Mouse (Mus musculus) embryo, embryonic 11.5 days (tissue): ENCODE data around the gene Dnase1l1.

Experiments used
- DNase-seq: peaks from one replicate; pipeline ENCODE4 v3.0.0-alpha.2; 2012; ENCODE audit warnings: low read depth, low spot score

The Dnase1l1 gene

DNA sequence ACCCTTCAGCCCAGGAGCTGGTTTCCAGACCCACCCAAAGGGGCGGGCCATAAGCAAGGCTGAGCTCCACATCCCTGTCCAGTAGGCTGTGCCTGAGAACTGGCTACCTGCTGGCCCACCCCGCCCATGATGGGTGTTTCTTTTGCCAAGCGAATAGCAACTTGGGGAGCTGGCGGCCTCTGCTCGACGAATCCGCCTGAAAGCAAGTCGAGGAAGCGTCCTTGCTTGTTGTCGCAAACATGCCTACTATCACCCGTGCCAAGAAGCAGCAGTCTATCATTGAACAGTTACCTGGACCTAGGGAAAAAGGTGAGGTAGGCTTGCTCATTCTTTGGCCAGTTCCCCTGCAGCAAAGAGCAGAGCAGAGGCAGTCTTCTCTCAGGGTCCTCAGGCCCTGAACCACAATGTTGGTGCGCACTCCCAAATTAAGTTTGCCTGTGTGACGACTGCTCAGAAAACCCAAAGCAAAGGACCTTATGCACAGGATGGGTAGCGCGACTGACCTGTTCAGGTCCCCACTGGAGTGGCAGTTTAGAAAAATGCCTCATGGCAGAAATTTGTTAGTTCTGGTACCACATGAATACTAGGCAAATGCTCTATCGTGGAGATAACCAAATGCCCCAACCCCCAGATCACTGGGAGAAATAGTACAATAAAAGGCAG, at the start of gene Dnase1l1, which contains the start of gene Taz:
TSS of gene Dnase1l1 (minus strand) at position 606 of the 663 bp plus-strand sequence.
TSS of gene Taz (plus strand) at position 181 of the 663 bp plus-strand sequence.
- no peak for DNase-seq

DNA sequence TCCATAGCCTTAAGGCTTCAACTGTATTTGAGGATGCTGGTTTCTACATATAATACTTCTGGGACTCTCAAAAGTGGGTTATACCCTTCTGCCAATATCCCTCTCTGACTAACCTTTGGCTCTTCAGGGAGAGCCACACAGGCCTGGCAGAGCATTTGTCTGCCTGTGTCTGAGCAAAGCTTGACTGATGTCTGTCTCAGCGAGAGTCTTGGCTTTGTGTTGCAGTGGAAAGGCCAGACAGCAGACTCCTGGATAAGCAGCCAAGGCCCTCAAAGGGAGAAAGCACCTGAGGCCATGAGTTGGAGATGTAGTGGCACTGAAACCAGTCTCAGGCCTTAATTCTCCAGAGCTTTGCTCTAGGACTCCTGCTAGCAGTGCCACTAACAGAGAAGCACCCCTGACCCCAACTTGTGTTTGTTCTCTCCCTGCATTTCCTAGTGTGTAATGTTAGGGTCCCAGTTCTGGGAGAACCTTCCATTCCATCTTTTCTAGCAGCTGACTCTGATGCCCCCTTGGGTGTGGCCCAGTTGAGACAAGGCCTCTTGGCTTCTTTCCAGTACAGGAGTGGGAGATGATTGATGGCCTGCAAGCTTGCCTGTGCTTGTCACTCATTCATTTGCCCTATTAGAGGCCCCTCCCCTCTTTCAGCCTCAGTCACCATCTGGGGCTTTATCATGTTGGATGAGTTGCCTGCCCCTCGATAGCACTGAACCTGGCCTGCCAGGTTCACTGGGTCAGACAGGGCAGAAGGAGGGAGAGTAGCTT, 48.2 kb upstream of the Dnase1l1 start:
- DNase-seq = no peak

DNA sequence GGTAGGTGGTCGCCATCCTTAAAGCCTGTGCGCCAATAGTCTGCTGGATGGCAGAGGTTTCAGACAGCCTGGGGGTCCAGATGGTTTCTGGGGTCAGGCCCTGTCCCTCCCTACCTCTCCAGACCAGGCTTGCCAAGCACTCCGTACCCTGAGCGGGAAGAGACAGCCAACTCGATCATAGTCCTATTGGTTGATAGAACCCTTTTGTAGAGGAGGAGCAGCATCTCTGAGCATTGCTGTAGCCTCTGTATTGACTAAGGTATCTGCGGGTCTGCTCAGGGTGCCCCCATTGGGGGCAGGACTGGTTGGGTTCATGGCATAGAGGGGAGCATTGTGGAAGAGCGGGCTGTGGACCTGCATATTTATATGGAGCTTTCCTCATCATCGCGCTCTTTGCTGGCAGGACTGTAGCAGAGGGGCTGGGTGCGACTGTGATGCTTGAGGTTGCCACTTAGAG, 47.1 kb upstream of the Dnase1l1 start:
- DNase-seq = no peak

DNA sequence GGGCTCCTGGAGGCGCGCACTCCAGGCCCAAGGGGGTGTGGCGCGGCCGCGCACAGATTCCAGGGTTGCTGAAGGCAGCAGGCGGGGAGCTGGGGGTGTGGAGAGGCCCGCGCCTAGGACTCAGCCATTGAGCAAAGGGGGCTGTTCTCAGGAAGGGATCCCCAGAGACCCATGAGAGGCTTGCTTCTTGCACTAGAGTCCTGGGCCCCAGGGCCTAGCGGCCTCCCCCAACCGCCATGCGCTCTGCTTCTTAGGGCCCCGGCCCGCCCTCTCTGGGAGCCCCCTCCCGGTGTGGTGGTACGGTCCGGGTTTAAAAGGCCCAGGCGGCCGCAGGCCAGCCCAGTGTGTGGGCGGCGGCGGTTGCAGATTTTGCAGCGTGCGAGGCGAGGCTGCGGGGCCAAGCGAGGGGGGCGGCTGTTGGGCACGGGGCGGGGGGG, 46.6 kb upstream of the Dnase1l1 start, which contains the start of gene Plxna3:
TSS of gene Plxna3 (plus strand) at position 342 of the 437 bp plus-strand sequence.
- peak; percentile 44 for DNase-seq

DNA sequence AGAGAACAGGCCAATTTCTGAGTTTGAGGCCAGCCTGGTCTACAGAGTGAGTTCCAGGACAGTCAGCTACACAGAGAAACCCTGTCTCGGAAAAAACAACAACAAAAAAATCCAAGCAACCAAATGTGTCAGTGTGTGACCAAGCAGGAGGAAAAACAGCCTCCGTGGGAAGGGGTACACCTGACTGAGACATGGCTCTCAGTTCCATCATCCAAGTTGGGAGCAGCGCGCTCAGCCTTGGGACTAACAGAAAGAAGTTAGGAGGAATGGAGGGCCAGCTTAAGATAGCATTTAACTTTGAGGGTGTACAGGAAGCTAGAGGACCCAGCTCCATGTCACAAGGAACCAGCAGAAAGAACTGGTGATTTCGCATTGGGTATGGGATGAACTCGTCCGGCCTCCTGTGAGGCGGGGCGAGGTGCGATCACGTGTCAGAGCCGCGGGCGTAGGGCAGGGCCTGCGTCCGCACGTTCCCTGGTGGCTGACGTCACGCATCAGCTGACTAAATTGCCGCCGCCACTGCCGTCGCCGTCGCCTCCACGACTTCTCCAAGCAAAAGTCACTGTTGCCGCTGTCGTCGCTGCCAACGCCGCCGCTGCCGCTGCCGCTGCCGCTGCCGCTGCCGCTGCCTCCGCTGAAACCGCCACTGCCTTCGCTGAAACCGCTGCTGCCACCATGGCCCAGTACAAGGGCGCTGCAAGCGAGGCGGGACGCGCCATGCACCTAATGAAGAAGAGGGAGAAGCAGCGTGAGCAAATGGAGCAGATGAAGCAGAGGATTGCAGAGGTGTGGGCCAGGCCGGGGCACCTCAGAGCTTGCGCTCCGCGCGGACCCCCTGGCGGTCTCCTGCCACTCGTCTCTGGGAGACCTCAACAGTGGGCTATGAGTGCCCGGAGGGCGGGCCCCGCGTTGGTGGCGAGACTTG, 30.7 kb upstream of the Dnase1l1 start, which contains the start of gene Fam50a:
TSS of gene Fam50a (plus strand) at position 494 of the 925 bp plus-strand sequence.
- DNase-seq = peak; percentile 73

DNA sequence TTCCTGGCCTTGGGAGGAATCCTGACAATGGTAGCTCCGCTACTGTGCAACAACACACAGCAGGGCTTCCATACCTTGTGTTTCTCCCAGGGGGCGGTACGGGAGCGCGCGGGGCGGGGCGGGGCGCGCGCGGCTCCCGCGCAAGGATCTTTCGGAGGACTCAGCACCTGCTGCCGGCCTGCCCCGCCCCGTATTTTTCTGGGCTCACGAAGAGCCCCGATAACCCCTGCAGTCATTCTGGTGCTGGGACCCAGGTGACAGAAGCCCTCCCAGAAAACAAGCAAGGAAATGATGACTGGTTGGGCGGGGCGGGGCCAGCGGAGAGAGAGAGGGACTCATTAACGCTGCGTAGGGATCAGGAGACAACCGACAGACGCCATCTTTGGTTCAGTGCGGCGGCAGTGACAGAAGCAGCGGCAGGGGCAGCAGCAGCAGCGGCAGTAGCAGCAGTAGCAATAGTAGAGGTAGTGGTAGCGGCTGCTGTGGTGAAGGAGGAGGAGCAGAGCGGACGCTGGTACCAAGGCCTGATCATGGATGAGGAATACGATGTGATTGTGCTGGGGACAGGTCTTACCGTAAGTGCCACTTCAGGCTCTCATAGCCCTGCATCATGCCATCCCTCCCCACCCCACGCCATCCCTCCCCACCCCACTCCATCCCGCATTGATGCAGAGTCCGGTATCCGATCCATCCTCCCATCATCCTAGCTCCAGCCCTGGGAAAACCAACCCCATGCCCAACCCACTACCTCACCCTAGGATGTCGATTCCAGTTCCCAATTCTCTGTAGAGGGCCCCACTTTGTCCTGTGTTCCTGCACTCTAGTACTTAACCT, 22.9 kb upstream of the Dnase1l1 start, which contains the start of gene Gdi1:
TSS of gene Gdi1 (plus strand) at position 132 of the 834 bp plus-strand sequence.
- peak; percentile 64 for DNase-seq

DNA sequence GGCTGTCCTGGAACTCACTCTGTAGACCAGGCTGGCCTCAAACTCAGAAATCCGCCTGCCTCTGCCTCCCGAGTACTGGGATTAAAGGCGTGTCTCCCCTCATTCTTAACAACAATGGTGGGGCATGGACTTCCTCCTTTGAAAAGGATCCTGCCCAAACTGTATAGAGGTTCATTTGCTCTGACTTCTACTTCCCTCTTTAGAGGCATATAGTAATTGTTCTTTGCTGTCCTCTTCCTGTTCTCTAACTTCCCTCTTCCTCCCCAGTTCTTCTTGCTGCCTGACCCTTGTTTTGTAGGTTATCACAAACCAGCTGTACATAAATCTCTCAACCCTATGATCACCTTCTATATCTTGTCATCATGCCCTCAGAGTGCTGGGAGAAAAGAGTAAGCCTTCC, 17.6 kb upstream of the Dnase1l1 start:
- DNase-seq = no peak

DNA sequence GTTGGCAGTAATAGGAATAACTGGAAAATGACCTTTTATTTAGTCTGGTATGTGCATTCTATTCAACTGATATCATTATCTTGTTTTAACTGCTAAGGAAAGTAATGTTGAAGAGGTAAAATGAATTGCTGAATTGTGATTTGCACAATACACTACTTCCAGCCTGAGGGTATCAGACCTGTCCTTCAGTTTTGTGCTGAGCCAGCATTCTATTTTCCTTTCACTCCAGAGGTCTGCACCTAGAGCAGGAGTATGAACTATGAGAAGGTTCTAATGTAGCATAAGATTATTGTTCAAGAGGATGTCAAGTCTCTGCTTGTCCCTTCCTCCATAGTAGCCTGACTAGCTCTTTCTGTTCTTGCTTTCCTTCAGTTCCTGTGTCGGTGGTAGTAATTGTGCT, 16.2 kb upstream of the Dnase1l1 start:
- DNase-seq = no peak

DNA sequence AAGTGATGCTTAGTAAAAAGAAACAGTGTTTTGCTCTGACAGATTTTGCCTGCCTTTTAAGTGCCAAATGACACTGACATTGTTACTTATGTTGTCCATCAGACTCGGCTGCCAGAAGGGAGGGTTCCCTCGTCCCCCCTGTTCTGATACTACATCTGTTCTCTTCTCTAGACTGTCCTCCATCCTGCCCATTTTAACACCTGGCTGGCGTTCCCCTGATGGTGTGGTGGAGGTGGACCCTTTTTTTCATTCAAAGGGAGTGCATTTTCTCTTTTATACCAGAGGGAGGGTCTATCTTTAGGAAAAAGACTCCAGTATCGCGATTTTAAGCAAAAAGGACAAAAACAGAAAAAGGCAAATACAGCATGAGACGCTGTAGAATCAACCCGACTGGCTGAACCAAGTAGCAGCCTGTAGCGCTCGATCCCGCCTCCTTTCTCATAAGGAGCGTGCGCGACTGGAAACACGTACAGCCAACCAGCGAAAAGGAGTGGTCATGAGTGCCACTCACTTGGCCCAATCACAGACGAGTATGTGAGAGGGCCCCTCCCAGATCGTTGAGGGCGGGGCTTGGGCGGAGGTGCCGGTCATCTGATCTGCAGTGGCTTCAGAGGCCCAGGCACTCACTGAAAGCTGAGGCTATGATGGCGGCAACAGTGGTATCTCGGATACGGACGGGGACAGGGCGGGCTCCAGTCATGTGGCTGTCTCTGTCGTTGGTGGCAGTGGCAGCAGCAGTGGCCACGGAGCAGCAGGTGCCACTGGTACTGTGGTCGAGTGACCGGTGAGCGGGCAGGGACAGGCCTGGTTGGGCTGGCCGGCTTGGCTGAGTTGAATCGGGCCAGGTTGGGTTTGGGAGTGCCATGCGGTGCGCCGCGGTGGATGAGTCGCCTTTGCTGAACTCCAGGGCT, 14.7 kb upstream of the Dnase1l1 start, which contains the start of gene Atp6ap1:
TSS of gene Atp6ap1 (plus strand) at position 560 of the 911 bp plus-strand sequence.
- DNase-seq = peak; percentile 85

DNA sequence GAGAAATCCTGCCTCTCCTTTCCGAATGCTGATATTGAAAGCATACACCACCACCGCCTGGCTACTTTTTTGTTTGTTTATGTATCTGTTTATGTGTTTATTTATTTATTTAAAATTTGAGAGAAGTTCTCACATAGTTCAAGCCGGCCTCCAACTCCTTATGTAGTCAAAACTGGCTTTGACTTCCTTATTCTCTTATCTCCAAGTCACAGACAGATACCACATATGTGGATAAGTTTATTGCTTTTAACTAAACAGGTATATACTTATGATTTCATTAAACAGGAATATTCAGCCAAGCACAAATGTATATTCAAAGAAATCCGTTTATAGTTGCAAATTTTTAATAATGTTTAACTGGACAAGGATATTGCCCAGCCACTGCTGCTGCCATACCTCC, 11.3 kb upstream of the Dnase1l1 start:
- DNase-seq = no peak

DNA sequence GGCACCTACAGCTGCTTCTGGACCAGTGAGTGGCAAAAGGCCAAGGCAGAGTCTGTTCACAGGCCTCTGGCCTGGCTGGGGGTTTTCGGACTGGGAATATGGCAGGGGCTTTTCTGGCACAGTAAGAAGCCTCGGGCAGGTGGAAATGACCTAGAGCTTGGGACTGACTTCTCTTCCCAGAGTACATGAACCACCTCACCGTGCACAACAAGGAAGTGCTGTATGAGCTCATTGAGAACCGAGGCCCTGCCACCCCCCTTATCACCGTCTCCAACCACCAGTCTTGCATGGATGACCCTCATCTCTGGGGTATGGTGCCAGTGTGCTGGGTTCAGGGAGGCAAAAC, 928 bp upstream of the Dnase1l1 start:
- DNase-seq = no peak

DNA sequence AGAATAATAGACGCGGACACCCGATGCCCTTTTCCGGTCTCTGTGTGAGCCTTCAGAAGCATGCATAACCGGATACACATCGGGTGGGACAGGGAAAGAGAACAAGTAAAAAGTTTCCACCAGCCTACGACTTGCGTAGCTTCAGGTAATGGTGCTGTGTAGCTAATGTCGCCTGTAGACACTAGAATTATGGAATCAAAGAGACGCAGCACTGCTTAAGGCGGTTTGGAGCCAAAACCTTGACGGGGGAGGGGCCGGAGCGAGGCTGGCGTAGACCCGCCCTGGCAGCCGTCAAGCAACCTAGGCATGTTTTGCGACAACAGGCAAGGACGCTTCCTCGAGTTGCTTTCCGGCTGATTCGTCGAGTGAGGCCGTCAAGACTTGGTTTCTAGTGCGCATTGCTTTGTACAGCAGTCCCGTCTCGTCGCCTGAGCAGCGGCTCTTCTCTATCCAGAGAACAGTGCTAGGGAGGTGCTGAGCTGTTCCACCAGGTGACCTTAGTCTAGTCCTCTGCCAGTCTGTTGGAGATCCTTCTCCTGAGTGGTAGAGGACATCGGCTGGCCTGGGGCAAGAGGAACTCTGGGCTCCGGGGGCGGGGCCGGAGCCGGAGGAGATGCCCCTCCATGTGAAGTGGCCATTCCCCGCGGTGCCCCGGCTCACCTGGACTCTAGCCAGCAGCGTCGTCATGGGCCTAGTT, 406 bp upstream of the Dnase1l1 start:
- peak; percentile 62 for DNase-seq

DNA sequence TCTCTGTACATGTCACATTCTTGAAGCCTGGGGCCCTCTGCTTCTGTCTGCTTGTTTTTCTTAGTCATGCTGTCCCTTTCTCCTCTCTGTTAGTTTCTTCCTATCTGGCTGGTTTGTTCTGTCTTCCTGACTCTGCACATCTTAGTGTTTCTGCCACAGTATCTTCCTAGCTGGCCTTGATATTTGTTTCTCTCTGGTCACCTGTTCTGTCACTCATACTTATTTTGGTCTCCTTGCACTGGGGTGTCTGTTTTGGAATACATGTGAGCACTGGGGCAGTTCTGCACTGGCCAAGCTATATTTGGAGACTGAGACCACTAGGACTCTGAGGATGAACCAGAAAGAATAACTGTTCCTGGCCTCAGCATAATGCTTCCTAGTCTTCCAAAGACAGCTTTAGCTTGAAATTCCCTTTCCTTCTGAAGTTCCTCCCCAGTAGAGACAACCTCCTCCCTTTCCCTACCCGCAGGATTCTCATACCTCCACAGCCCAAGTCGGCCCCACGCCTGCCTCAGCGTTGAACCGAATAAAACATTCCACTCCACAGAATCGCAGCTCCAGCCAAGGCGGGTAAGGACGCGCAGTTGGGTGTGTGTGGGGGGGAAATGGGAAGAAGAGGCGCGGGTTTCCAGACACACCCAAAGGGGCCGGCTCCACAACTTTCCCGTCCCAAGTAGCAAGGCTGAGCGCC, 951 bp downstream of the Dnase1l1 start:
- DNase-seq = no peak

DNA sequence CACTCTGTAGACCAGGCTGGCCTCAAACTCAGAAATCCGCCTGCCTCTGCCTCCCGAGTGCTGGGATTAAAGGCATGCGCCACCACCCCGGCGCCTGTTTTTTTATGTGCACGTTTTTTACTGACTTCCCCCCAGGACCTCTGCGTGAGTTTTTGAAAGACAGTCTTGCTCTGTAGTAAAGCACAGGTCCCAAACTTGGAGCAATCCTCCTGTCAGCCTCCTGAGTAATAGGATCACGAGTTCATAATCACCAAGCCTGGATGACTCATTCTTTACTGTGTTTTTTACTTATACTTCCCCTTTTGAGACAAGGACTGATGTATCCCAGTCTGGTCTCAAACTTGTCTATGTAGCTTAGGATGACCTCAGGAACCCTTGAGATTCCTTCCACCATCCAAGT, 4.2 kb downstream of the Dnase1l1 start:
- no peak for DNase-seq

DNA sequence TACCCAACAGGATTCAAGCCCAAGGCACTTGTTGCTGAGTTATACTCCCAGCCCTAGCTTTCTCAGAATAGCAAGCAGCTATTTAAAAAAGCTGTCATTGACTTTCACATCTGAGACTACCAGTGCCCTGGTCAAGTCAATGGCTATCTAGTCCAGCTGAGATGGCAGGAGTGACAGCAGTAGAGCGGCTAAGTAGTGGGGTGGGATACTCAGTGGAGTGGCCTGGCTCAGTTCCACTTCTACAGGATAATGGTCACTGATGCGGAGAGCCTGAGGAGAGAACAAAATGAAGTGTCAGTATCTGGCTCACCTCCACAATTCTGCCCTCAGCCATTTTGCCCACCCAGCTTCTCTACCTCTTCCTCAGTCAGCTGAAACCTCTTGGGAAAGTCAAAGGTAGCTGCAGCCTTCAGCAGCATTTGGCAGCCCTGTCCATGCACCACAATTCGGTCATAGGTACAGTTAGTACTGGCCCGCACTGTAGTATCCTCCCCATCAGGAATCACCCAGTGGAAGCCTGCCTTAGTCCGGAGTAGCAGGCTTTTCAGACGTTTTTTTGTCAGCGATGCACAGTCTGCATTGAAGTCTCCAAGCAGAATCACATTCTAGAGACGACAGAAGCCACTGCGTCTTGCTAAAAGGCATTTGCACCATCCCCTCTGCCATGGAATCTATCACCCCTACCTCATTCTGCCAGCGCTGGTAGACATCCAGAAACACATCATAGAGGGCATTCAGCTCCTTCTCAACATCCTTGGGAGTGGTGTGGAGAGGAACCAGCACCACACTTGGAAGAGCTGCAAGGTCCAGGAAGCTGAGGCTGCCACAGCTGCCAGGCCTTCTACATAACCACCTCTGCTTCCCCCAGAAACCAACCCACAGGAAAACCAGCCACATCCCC, 8.5 kb downstream of the Dnase1l1 start:
- no peak for DNase-seq

DNA sequence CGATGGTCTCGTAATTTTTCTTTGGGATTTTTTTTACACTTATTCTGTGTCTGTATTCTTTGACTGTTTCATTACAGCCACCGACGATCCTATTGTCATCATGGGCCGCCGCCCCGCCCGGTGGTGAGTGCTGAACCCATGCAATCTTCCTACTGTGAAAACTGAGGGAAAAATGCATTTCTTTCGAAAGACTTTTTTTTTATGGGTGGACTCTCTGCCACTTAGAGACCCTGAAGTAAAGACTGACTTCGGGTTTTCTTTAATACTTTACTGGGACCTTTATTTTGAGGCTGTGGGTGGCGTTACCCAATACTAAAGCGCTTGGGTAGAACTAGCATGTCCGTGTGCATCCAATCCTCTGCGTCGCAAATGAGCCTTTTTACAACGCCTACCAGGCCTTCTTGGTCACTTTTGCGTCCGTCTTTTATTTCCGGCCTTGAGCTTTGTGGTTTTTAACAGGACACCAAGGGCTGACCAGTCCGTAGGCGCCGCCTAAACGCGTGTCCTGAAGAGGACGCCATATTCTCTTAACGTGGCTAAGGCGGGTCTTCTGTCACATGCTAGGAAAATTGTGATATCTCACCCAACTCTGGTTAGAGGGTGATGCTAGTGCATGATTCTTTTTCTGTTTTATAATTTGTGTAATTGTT, 11.1 kb downstream of the Dnase1l1 start:
- DNase-seq = no peak
